Mouse (Mus musculus) limb, embryonic 14.5 days (tissue): ENCODE data around the gene Tnni1. TPM values are rescaled to one million over a fixed set of nuclear protein-coding genes. Genes with fewer than 3 reads are reported as not detected.
A peak's percentile ranks its signal among the peaks of the same experiment; 100 is the strongest.

Source experiments
- ATAC-seq: fragments of 200-750 bp; cut with Nextera tagmentation; 2 replicates; pipeline ENCODE4 v1.8.0; 2017; ENCODE audit warnings: low read depth, moderate number of reproducible peaks, moderate TSS enrichment; ENCODE audit not compliant: low FRiP score
- DNase-seq: peaks from one replicate; pipeline ENCODE4 v3.0.0-alpha.2; 2015; ENCODE audit warnings: low spot score
- H3K27ac ChIP-seq: fragments of 300-500 bp; sonication (generic); replicated peaks from 2 replicates; pipeline ENCODE4 v1.5.1; 2014; ENCODE audit warnings: low read depth, mild to moderate bottlenecking, low read length, moderate library complexity, mixed read lengths
- H3K27me3 ChIP-seq: fragments of 300-500 bp; sonication (generic); 2 replicates; pipeline ENCODE4 v1.6.1; 2014; ENCODE audit warnings: low read length, mixed read lengths; ENCODE audit not compliant: control insufficient read depth, insufficient read depth
- H3K36me3 ChIP-seq: fragments of 300-500 bp; sonication (generic); 2 replicates; pipeline ENCODE4 v1.6.1; 2014; ENCODE audit warnings: mild to moderate bottlenecking, low read length, moderate library complexity, mixed read lengths; ENCODE audit not compliant: control insufficient read depth, insufficient read depth
- H3K4me1 ChIP-seq: fragments of 300-500 bp; sonication (generic); 2 replicates; pipeline ENCODE4 v1.6.1; 2014; ENCODE audit warnings: antibody characterized with exemption, low read length, mixed read lengths; ENCODE audit not compliant: control insufficient read depth, insufficient read depth
- H3K4me2 ChIP-seq: fragments of 300-500 bp; sonication (generic); replicated peaks from 2 replicates; pipeline ENCODE4 v1.6.1; 2014; ENCODE audit warnings: low read depth, mild to moderate bottlenecking, low read length, moderate library complexity; ENCODE audit not compliant: severe bottlenecking
- H3K4me3 ChIP-seq: fragments of 300-500 bp; sonication (generic); replicated peaks from 2 replicates; pipeline ENCODE4 v1.5.1; 2014; ENCODE audit warnings: low read length
- H3K9ac ChIP-seq: fragments of 300-500 bp; sonication (generic); 2 replicates; pipeline ENCODE4 v1.6.1; 2014; ENCODE audit warnings: mild to moderate bottlenecking, low read depth, low read length, moderate library complexity; ENCODE audit not compliant: severe bottlenecking
- H3K9me3 ChIP-seq: fragments of 300-500 bp; sonication (generic); 2 replicates; pipeline ENCODE4 v1.6.1; 2016; ENCODE audit warnings: low read length; ENCODE audit not compliant: control insufficient read depth
- POLR2A ChIP-seq: fragments of 200-500 bp; IDR thresholded peaks from 2 replicates; pipeline ENCODE4 v1.8.0; 2012; ENCODE audit warnings: inconsistent platforms, mild to moderate bottlenecking, moderate library complexity, borderline replicate concordance; ENCODE audit not compliant: insufficient read depth, insufficient read length; ENCODE audit errors: extremely low read depth
- WGBS: fragments of 180-500 bp; shearing (Covaris S2); extraction: QIAGEN DNeasy Blood & Tissue Kit; methylation state at CpG from one replicate; pipeline ENCODE4 v1.1.7; 2014; 5-methylcytosine and 5-hydroxymethylcytosine counted together
- polyA plus RNA-seq, 2 experiments: library from polyadenylated mRNA; depleted of rRNA in 1 of 2; stranded (reverse) in 1 of 2; unstranded in 1 of 2; fragments of >200 nt; fragmentation: Nextera tagmentation in 1 of 2; extraction: Ambion mirVana in 1 of 2; gene quantifications; 2 replicates each; pipeline versions ENCODE4 v1.2.1 to v1.2.3; 2012 to 2014

The Tnni1 gene
- polyA plus RNA-seq, 2 experiments, result 357 to 419 TPM

GRCm38 (mm10) chr1:135821780-135822179 is 42.5 kb downstream of the Tnni1 start:
- Histone ChIP-seq H3K9ac (no peak overlapping the region), H3K36me3 (no peaks in the 10 kb centered on the region), H3K27me3 (peaks cover 34% of the 10 kb centered on the region), H3K4me1 (0 out of 2 replicates have a peak, but pooled peaks cover 3% of the 10 kb centered on the region), H3K4me2 (no peak overlapping the region), H3K27ac (no peak overlapping the region), H3K4me3 (no peak overlapping the region), H3K9me3 (no peaks in the 10 kb centered on the region)
- DNase-seq (no peak), ATAC-seq (no peak)
- WGBS, result 85% methylated on average over 6 of the region's 7 CpGs
- no peak for TF ChIP-seq POLR2A

- Histone ChIP-seq H3K4me1 (no peaks in the 10 kb centered on the region), H3K27me3 (no peaks in the 10 kb centered on the region), H3K9me3 (no peaks in the 10 kb centered on the region), H3K4me3 (no peak overlapping the region), H3K27ac (no peak overlapping the region), H3K4me2 (no peak overlapping the region), H3K36me3 (no peaks in the 10 kb centered on the region), H3K9ac (no peak overlapping the region)
- WGBS, result 15% methylated on average over 1 of the region's 1 CpGs
- no peak; the same call in 1 of the 2 replicates for ATAC-seq
- peak; percentile 59 for DNase-seq
- no peak for TF ChIP-seq POLR2A
Observed at GRCm38 (mm10) chr1:135828918-135829317, 49.7 kb downstream of the Tnni1 start.

- H3K9me3 ChIP-seq, result no peaks in the 10 kb centered on the region
- DNase-seq (peak; percentile 27), ATAC-seq (peak; percentile 41)
- no peak overlapping the region for H3K27ac ChIP-seq
- no peak for TF ChIP-seq POLR2A
- 60% methylated on average over 6 of the region's 6 CpGs for WGBS
- no peak overlapping the region for H3K9ac ChIP-seq
- no peak overlapping the region for H3K4me3 ChIP-seq
- H3K4me2 ChIP-seq, result no peak overlapping the region
- no peaks in the 10 kb centered on the region for H3K27me3 ChIP-seq
- no peaks in the 10 kb centered on the region for H3K36me3 ChIP-seq
- peaks cover 5% of the 10 kb centered on the region; the same call in 1 of the 2 replicates for H3K4me1 ChIP-seq
Observed at GRCm38 (mm10) chr1:135834206-135834859, 55.1 kb downstream of the Tnni1 start.

- no peak for TF ChIP-seq POLR2A
- 68% methylated on average over 8 of the region's 8 CpGs for WGBS
- DNase-seq, result no peak
- no peak overlapping the region for H3K27ac ChIP-seq
- peaks cover 5% of the 10 kb centered on the region; the same call in 1 of the 2 replicates for H3K4me1 ChIP-seq
- no peak for ATAC-seq
- no peak overlapping the region for H3K4me3 ChIP-seq
- no peaks in the 10 kb centered on the region for H3K27me3 ChIP-seq
- H3K4me2 ChIP-seq, result no peak overlapping the region
- H3K9ac ChIP-seq, result no peak overlapping the region
- H3K9me3 ChIP-seq, result no peaks in the 10 kb centered on the region
- H3K36me3 ChIP-seq, result no peaks in the 10 kb centered on the region
Observed at GRCm38 (mm10) chr1:135834983-135835382, 55.7 kb downstream of the Tnni1 start.

GRCm38 (mm10) chr1:135835716-135836483 is 56.7 kb downstream of the Tnni1 start, which contains the start of gene Tnnt2:
TSS of gene Tnnt2 (plus strand) at chr1:135836354.
- DNase-seq (peak; percentile 52), ATAC-seq (peak; percentile 68)
- H3K4me3 ChIP-seq, result no peak within 1 kb of the TSS
- H3K27me3 ChIP-seq, result no peaks in the 10 kb centered on the region
- H3K9ac ChIP-seq, result no peak within 1 kb of the TSS
- no peaks in the 10 kb centered on the region for H3K9me3 ChIP-seq
- no peak for TF ChIP-seq POLR2A
- no peaks in the 10 kb centered on the region for H3K36me3 ChIP-seq
- no peak within 1 kb of the TSS for H3K4me2 ChIP-seq
- WGBS, result 46% methylated on average over 9 of the region's 9 CpGs
- peaks cover 7% of the 10 kb centered on the region; the same call in 1 of the 2 replicates for H3K4me1 ChIP-seq
- no peak within 1 kb of the TSS for H3K27ac ChIP-seq
